Mouse (Mus musculus): ENCODE data around the gene Cmc4.

DNA sequence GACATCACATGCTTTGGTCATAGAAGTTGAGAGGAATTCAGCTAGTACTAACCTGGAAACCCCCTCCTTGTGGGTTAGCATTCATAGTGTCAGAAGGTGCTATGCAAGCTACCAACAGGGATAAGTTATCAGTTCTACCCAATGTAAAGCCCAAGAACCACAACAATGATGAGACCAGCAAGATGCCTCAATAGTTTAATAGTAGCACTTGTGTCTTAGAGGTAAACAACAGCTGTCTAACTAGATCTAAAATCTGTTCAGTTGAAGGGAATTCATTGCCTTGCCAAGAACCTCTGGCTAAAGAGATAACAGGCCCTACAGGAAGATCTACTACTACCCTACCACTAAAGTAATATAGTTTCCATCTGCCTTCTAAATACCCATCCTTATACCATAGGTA lies 39.6 kb downstream of the Cmc4 start:
- no peak for TF ChIP-seq GATA1 (IDR thresholded peaks at IDR 0.05; ENCODE audit: borderline replicate concordance, low read length)
- no peak for TF ChIP-seq FLI1 (IDR thresholded peaks at IDR 0.05; ENCODE audit: low read length)
